Mouse (Mus musculus) bone marrow macrophage, adult 2 months (primary cell): Measurements from ENCODE around the gene Ift46. TPM values are rescaled to one million over a fixed set of nuclear protein-coding genes. Genes with fewer than 3 reads are reported as not detected.

ENCODE experiments used
- H3K27ac ChIP-seq: 2 replicates; pipeline ENCODE4 v1.5.1; 2012; ENCODE audit warnings: low read depth, low read length; ENCODE audit not compliant: insufficient read depth
- H3K4me1 ChIP-seq: 2 replicates; pipeline ENCODE4 v1.6.1; 2012; ENCODE audit warnings: low read length; ENCODE audit not compliant: control insufficient read depth, insufficient read depth
- H3K4me3 ChIP-seq: 2 replicates; pipeline ENCODE4 v1.5.1; 2012; ENCODE audit warnings: mild to moderate bottlenecking, low read length, moderate library complexity; ENCODE audit not compliant: insufficient read depth
- CTCF ChIP-seq: IDR thresholded peaks from 2 replicates; pipeline ENCODE4 v1.5.1; 2012; ENCODE audit warnings: low read depth, mild to moderate bottlenecking, low read length, moderate library complexity
- POLR2A ChIP-seq: IDR thresholded peaks from 2 replicates; pipeline ENCODE4 v1.6.1; 2012; ENCODE audit warnings: mild to moderate bottlenecking, low read depth, low read length, borderline replicate concordance
- polyA plus RNA-seq: library from polyadenylated mRNA; stranded (reverse); fragments of >200 nt; gene quantifications from 2 replicates; pipeline ENCODE4 v1.2.4, GENCODE M21; 2012; ENCODE audit not compliant: missing spikeins, insufficient read depth, insufficient read length

Gene Ift46
- 75.1 and 86.7 TPM in 2 replicates for polyA plus RNA-seq

GRCm38 (mm10) chr9:44767101-44768028 is at the start of gene Ift46, which contains the start of gene Arcn1:
Gene Ift46, plus strand, starts transcription at chr9:44767908.
Gene Arcn1, minus strand, starts transcription at chr9:44767845.
- no peak for TF ChIP-seq CTCF
- no peak for TF ChIP-seq POLR2A
- Histone ChIP-seq H3K27ac (peak within 1 kb of the TSS; percentile 90), H3K4me3 (peak within 1 kb of the TSS; percentile 86), H3K4me1 (peaks cover 14% of the 10 kb centered on the region)

GRCm38 (mm10) chr9:44718937-44719631 is 48.6 kb upstream of the Ift46 start:
- Histone ChIP-seq H3K27ac (no peak overlapping the region), H3K4me3 (no peak overlapping the region), H3K4me1 (peaks cover 28% of the 10 kb centered on the region)
- no peak for TF ChIP-seq POLR2A
- TF ChIP-seq CTCF, result no peak

- TF ChIP-seq CTCF (no peak), POLR2A (no peak)
- Histone ChIP-seq H3K27ac (no peak overlapping the region), H3K4me3 (no peak overlapping the region), H3K4me1 (peaks cover 28% of the 10 kb centered on the region)
Observed at GRCm38 (mm10) chr9:44719632-44720357, 47.9 kb upstream of the Ift46 start.

GRCm38 (mm10) chr9:44720358-44721153 is 47.2 kb upstream of the Ift46 start:
- Histone ChIP-seq H3K27ac (no peak overlapping the region), H3K4me3 (peak overlapping the region; percentile 78), H3K4me1 (peaks cover 28% of the 10 kb centered on the region)
- no peak for TF ChIP-seq POLR2A
- TF ChIP-seq CTCF, result no peak

GRCm38 (mm10) chr9:44721154-44721876 is 46.4 kb upstream of the Ift46 start:
- Histone ChIP-seq H3K4me1 (peaks cover 28% of the 10 kb centered on the region), H3K27ac (no peak overlapping the region), H3K4me3 (peak overlapping the region; percentile 78)
- no peak for TF ChIP-seq POLR2A

- Histone ChIP-seq H3K27ac (no peak overlapping the region), H3K4me3 (no peak overlapping the region), H3K4me1 (peaks cover 28% of the 10 kb centered on the region)
- TF ChIP-seq POLR2A (no peak), CTCF (no peak)
Observed at GRCm38 (mm10) chr9:44721877-44722186, 45.9 kb upstream of the Ift46 start.

- Histone ChIP-seq H3K4me1 (peaks cover 33% of the 10 kb centered on the region), H3K4me3 (no peak overlapping the region), H3K27ac (peak overlapping the region; percentile 37)
- TF ChIP-seq CTCF, result no peak
Observed at GRCm38 (mm10) chr9:44722575-44722974, 45.1 kb upstream of the Ift46 start.

- Histone ChIP-seq H3K27ac (peak overlapping the region; percentile 37), H3K4me3 (no peak overlapping the region), H3K4me1 (peaks cover 37% of the 10 kb centered on the region)
- no peak for TF ChIP-seq CTCF
- no peak for TF ChIP-seq POLR2A
Observed at GRCm38 (mm10) chr9:44723008-44723407, 44.7 kb upstream of the Ift46 start.
